Mouse (Mus musculus): ENCODE results near the gene Ccdc191.

GRCm38 (mm10) chr16:43890747-43891336, 1.2 kb downstream of the Ccdc191 start:
- TF ChIP-seq RAD21 (IDR thresholded peaks at IDR 0.05; ENCODE audit: low read depth, low read length) (no peak), GATA1 (IDR thresholded peaks at IDR 0.05; ENCODE audit: low read depth, low read length) (no peak), USF1 (IDR thresholded peaks at IDR 0.05; ENCODE audit: low read depth, low read length) (no peak), ZC3H11A (IDR thresholded peaks at IDR 0.05; ENCODE audit: low read depth, low read length) (no peak), NRF1 (IDR thresholded peaks at IDR 0.05; ENCODE audit: insufficient read depth, low read depth, low read length, poor library complexity, severe bottlenecking) (no peak), HCFC1 (IDR thresholded peaks at IDR 0.05; ENCODE audit: low read depth, low read length) (no peak), ELF1 (IDR thresholded peaks at IDR 0.05; ENCODE audit: low read depth, low read length) (no peak), USF2 (IDR thresholded peaks at IDR 0.05; ENCODE audit: borderline replicate concordance in 1 of 2, insufficient read depth in 1 of 2, low read depth in 1 of 2, low read length in 2 of 2) (no peak), BHLHE40 (IDR thresholded peaks at IDR 0.05; ENCODE audit: borderline replicate concordance, low read depth, low read length) (no peak)

Measured in MEL (cell line).